Mouse (Mus musculus) megakaryocyte, embryonic 14.5 days (primary cell): Measurements from ENCODE around the gene Stk32c.

ENCODE experiments used
- FLI1 ChIP-seq: IDR thresholded peaks from 2 replicates; pipeline ENCODE4 v1.6.1; 2012; ENCODE audit warnings: low read length, inconsistent platforms, mixed read lengths
- GATA1 ChIP-seq: IDR thresholded peaks from 3 replicates; pipeline ENCODE4 v1.6.1; 2012; ENCODE audit warnings: mixed read lengths, low read length, inconsistent platforms, borderline replicate concordance

DNA sequence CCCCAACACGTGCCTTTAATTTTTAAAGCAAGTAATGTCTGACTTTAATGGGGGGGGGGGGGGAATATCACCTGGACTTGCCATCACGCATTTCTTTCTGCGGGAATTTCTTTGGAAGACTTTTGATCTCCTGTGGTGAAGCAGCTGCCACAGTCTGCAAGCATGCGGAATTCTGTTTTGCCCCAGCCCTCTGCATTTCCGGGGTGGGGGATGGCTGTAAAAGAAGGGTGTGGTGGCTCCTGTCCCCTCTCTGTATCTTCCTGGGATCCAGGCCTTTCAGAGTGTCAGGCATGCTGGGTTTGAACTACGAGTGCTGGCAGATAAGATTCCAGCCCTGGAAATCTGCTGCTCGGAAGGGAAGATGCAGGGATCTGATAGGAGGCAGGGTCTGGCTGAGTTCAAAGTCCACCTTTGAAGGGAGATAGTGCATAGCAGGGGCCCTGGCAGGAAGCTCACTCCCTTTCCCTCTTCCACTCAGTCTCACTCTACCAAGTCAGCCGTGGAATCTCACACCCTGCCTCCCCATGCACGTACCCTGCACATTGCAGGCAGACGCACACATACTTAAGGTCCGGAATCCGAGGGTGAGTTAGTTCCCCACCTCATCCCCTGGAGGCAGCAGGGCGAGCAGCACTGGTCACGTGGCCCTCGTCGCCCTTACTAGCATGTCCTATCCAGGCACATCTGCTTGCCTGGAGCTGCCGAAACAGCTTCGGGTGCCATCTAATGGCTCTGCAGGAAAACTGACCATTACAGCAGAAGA, 21.5 kb upstream of the Stk32c start:
- TF ChIP-seq GATA1 (no peak), FLI1 (no peak)
